21 mouse cellular contexts compared by ENCODE assay signal in the genomic region with DNA sequence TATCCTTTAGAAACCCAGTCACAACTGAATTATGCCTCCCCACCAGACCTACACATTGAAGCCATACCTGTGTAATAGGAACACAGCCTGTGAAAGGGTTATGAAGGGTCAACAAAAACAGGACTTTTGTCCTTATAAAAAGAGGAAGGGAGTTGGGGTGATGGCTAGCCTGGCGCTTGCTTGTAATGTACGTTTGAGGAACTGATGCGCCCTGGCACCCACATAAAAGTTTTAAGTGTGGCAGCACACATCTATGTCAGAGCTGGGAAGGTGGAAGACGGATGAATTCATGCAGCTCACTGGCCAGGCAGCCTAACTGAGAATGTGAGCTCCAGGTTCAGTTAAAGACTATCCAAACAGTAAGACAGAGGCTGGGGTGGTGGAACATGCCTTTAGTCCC. TPM values are rescaled to one million over a fixed set of nuclear protein-coding genes. Genes with fewer than 3 reads are reported as not detected.
A peak's percentile ranks its signal among the peaks of the same experiment; 100 is the strongest.
DNase-seq lines count a peak whose midpoint lies in the region; ATAC-seq lines count a peak whose summit lies in the region.
"Had no signal": no experiment of that assay in that cellular context is flagged by ENCODE, and none has a peak within 500 bp of the region (broad histone marks: within the 10 kb centered on the region; RNA-seq: fewer than 3 reads in every experiment).

No protein-coding gene starts in this region.

- peak; percentile 85 for ATAC-seq in megakaryocyte, adult 5-6 weeks (ENCODE audit: poor library complexity, severe bottlenecking)
- ATAC-seq in neutrophil, adult 5-6 weeks (ENCODE audit: extremely low read depth, insufficient number of reproducible peaks, low FRiP score, poor library complexity, severe bottlenecking) = 0 out of 2 replicates have a peak, but pooled peaks have one; percentile 19
- ATAC-seq: activated CD4-positive, CD25-positive, alpha-beta regulatory T cell, adult 4 months; forebrain, embryonic 14.5 days; forebrain, postnatal 0 days; hindbrain, postnatal 0 days had no signal

- DNase-seq in heart, adult 11 months = peak; percentile 80
- no peak for DNase-seq in heart, postnatal 36 days
- peak; percentile 7 for DNase-seq in lung, postnatal 25 days (ENCODE audit: low spot score)
- no peak for DNase-seq in lung, postnatal 4 days
- DNase-seq in thymus, postnatal 10 days (ENCODE audit: low spot score in 2 of 2) = no peak
- no peak for DNase-seq in kidney, postnatal 10 days
- DNase-seq: adrenal gland, adult 8-10 months; adrenal gland, postnatal 25 days; cerebellum, adult 18-20 months; cerebellum, adult 9-10 months; cerebellum, postnatal 14 days; forebrain, postnatal 0 days; gastrocnemius, adult 2 months; gastrocnemius, postnatal 14 days; heart, adult 2 months; heart, postnatal 4 days had no signal

- intact Hi-C loops in heart, postnatal 36 days (cut with DNase I) = no loop called here

RNA-seq across cellular contexts. Expression of a gene that starts 27.1 kb away (rescaled TPM):
- 10 to 100 TPM; 86.0 to 88.1 TPM for total RNA-seq in heart, postnatal 36 days (2021)
- total RNA-seq in megakaryocyte, adult 5-6 weeks (2015) = 15.9 and 20.6 TPM in 2 replicates
- 15.5 and 35.4 TPM in 2 replicates for total RNA-seq in megakaryocyte, adult 5-6 weeks (2017)
- total RNA-seq in neutrophil, adult 5-6 weeks (2017) = 5.0 and 8.2 TPM in 2 replicates

RNA-seq across cellular contexts. Expression of a gene that starts 54.3 kb away (rescaled TPM):
- 100 to 1,000 TPM; 221 to 236 TPM for total RNA-seq in heart, postnatal 36 days (2021)
- 18.4 and 20.2 TPM in 2 replicates for total RNA-seq in megakaryocyte, adult 5-6 weeks (2015)
- total RNA-seq in megakaryocyte, adult 5-6 weeks (2017) = 22.0 and 22.9 TPM in 2 replicates
- 39.0 and 43.9 TPM in 2 replicates for total RNA-seq in neutrophil, adult 5-6 weeks (2017)

Comparison
In these comparisons a context has a peak if more than half of its experiments do, and no peak if none do; other contexts are left out.
1. DNase-seq: peak in heart, adult 11 months (single experiment) and lung, postnatal 25 days (single experiment); none in heart, postnatal 36 days (0 of 2), lung, postnatal 4 days (0 of 2), thymus, postnatal 10 days (0 of 2) and kidney, postnatal 10 days (single experiment).